Mouse (Mus musculus): ENCODE data around the gene Ptprj. TPM values are rescaled to one million over a fixed set of nuclear protein-coding genes. Genes with fewer than 3 reads are reported as not detected.

The Ptprj gene
- polyA plus RNA-seq, 1 experiment from 2014 or later, result 2.9 TPM

GRCm38 (mm10) chr2:90613006-90613405 is 32.6 kb upstream of the Ptprj start:
- Histone ChIP-seq H3K36me3 (ENCODE audit: control insufficient read depth, insufficient read depth, low read length) (no peaks in the 10 kb centered on the region), H3K9me3 (ENCODE audit: control insufficient read depth, low read length) (no peaks in the 10 kb centered on the region), H3K4me1 (replicated peaks; ENCODE audit: control insufficient read depth, insufficient read depth, low read length) (no peaks in the 10 kb centered on the region), H3K27me3 (ENCODE audit: control insufficient read depth, insufficient read depth, low read length) (no peaks in the 10 kb centered on the region), H3K9ac (ENCODE audit: low read depth, low read length) (no peak overlapping the region), H3K27ac (ENCODE audit: low read depth, low read length) (no peak overlapping the region), H3K4me2 (replicated peaks; ENCODE audit: low read depth, low read length) (no peak overlapping the region), H3K4me3 (ENCODE audit: low read depth, low read length) (no peak overlapping the region)
- 89% methylated on average over 2 of the region's 2 CpGs for WGBS
- DNase-seq (ENCODE audit: low spot score), result no peak
- no peak for ATAC-seq (ENCODE audit: low FRiP score)

DNA sequence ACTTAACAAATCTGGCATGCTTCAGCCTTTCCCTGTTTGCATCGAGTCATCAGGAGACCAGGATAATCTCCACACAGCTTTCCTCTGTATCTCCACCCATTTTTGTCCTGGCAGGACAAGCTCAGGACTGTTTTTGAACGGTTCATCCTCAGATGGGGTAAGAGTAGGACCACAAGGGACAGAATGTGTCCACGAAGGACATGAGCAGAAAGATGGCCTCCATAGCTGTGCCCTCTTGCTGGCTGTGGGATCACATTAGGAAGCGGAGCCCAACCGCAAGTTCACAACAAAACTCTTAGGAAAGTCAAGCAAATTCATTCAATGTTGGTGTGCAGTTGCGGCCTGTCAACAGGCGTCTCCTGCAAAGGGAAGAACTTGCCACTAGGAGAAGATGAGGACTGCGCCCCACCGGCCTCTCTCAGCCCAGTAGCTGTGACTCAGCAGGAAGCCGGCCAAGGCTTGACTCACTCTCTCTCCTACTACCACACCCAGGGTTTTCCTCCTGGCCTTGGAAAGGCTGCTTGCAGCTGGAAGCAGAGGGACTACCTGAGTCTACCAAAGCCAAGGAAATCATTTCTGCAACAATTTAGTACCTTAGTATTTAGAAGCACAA is 31.6 kb upstream of the Ptprj start:
- 91% methylated on average over 10 of the region's 10 CpGs for WGBS
- H3K27ac ChIP-seq (ENCODE audit: low read depth, low read length), result no peak overlapping the region
- no peaks in the 10 kb centered on the region for H3K9me3 ChIP-seq (ENCODE audit: control insufficient read depth, low read length)
- no peaks in the 10 kb centered on the region for H3K27me3 ChIP-seq (ENCODE audit: control insufficient read depth, insufficient read depth, low read length)
- H3K4me1 ChIP-seq (replicated peaks; ENCODE audit: control insufficient read depth, insufficient read depth, low read length), result no peaks in the 10 kb centered on the region
- ATAC-seq (ENCODE audit: low FRiP score), result no peak
- no peaks in the 10 kb centered on the region for H3K36me3 ChIP-seq (ENCODE audit: control insufficient read depth, insufficient read depth, low read length)
- no peak overlapping the region for H3K4me3 ChIP-seq (ENCODE audit: low read depth, low read length)
- no peak overlapping the region for H3K4me2 ChIP-seq (replicated peaks; ENCODE audit: low read depth, low read length)
- no peak for DNase-seq (ENCODE audit: low spot score)
- no peak overlapping the region for H3K9ac ChIP-seq (ENCODE audit: low read depth, low read length)

GRCm38 (mm10) chr2:90601056-90601455 is 20.6 kb upstream of the Ptprj start:
- Histone ChIP-seq H3K4me3 (ENCODE audit: low read depth, low read length) (no peak overlapping the region), H3K4me2 (replicated peaks; ENCODE audit: low read depth, low read length) (no peak overlapping the region), H3K9ac (ENCODE audit: low read depth, low read length) (no peak overlapping the region), H3K9me3 (ENCODE audit: control insufficient read depth, low read length) (no peaks in the 10 kb centered on the region), H3K27ac (ENCODE audit: low read depth, low read length) (no peak overlapping the region), H3K36me3 (ENCODE audit: control insufficient read depth, insufficient read depth, low read length) (no peaks in the 10 kb centered on the region), H3K27me3 (ENCODE audit: control insufficient read depth, insufficient read depth, low read length) (no peaks in the 10 kb centered on the region), H3K4me1 (replicated peaks; ENCODE audit: control insufficient read depth, insufficient read depth, low read length) (no peaks in the 10 kb centered on the region)
- ATAC-seq (ENCODE audit: low FRiP score) (no peak), DNase-seq (ENCODE audit: low spot score) (no peak)
- WGBS, result 97% methylated on average over 3 of the region's 3 CpGs

GRCm38 (mm10) chr2:90588141-90588540 is 7.7 kb upstream of the Ptprj start:
- DNase-seq (ENCODE audit: low spot score) (no peak), ATAC-seq (ENCODE audit: low FRiP score) (no peak)
- Histone ChIP-seq H3K36me3 (ENCODE audit: control insufficient read depth, insufficient read depth, low read length) (no peaks in the 10 kb centered on the region), H3K27ac (ENCODE audit: low read depth, low read length) (no peak overlapping the region), H3K9me3 (ENCODE audit: control insufficient read depth, low read length) (no peaks in the 10 kb centered on the region), H3K4me2 (replicated peaks; ENCODE audit: low read depth, low read length) (no peak overlapping the region), H3K4me3 (ENCODE audit: low read depth, low read length) (no peak overlapping the region), H3K9ac (ENCODE audit: low read depth, low read length) (no peak overlapping the region), H3K4me1 (replicated peaks; ENCODE audit: control insufficient read depth, insufficient read depth, low read length) (no peaks in the 10 kb centered on the region), H3K27me3 (ENCODE audit: control insufficient read depth, insufficient read depth, low read length) (no peaks in the 10 kb centered on the region)
- WGBS, result 84% methylated on average over 1 of the region's 1 CpGs

DNA sequence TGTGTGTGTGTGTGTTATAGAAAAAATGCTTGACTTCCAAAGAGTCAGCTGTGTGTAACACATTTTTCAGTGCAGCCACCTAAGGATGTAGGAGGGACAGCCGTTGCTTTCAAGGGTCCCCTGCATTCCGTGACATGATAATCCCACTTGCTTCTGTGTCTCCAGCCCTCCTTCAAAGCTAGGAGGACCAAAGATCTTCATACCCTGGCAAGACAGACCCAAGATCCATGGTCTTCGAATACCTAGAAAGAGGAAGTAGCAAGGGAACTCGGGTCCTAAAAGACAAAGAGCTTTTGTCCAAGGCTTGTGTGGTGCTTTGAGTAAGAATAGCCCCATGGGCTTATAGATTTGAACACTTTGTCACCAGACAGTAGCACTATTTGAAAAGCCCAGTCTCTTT is 4.1 kb upstream of the Ptprj start:
- Histone ChIP-seq H3K4me2 (replicated peaks; ENCODE audit: low read depth, low read length) (no peak overlapping the region), H3K4me3 (ENCODE audit: low read depth, low read length) (no peak overlapping the region), H3K4me1 (replicated peaks; ENCODE audit: control insufficient read depth, insufficient read depth, low read length) (no peaks in the 10 kb centered on the region), H3K27me3 (ENCODE audit: control insufficient read depth, insufficient read depth, low read length) (no peaks in the 10 kb centered on the region), H3K9me3 (ENCODE audit: control insufficient read depth, low read length) (no peaks in the 10 kb centered on the region), H3K27ac (ENCODE audit: low read depth, low read length) (no peak overlapping the region), H3K9ac (ENCODE audit: low read depth, low read length) (no peak overlapping the region), H3K36me3 (ENCODE audit: control insufficient read depth, insufficient read depth, low read length) (no peaks in the 10 kb centered on the region)
- no peak for ATAC-seq (ENCODE audit: low FRiP score)
- 63% methylated on average over 4 of the region's 4 CpGs for WGBS
- DNase-seq (ENCODE audit: low spot score), result no peak

DNA sequence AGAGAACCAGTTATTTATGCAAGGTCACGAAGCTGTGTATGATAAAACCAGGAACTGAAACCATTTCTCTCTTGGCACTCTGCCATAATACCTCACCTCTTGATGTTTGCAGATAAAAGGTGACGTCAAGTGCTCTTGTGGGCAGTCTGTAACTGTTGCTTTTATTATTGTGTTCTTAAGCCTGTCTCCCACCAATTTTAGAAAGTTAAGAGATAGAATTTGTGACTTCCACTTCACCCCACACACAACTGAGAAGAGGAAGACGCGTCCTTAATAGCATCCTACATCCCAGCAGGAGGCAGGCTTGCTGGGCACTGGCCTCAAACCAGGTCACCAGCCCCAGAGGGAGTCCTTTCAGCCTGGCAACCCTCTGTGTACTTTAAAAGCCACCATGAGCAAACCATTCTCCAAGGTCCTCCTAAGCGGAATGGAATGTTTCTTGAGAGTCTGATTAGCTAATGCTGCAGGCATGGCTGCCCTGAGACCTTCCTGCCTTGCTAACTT is 3.2 kb upstream of the Ptprj start:
- Histone ChIP-seq H3K9me3 (ENCODE audit: control insufficient read depth, low read length) (no peaks in the 10 kb centered on the region), H3K4me3 (ENCODE audit: low read depth, low read length) (no peak overlapping the region), H3K4me1 (replicated peaks; ENCODE audit: control insufficient read depth, insufficient read depth, low read length) (no peaks in the 10 kb centered on the region), H3K27ac (ENCODE audit: low read depth, low read length) (no peak overlapping the region), H3K27me3 (ENCODE audit: control insufficient read depth, insufficient read depth, low read length) (no peaks in the 10 kb centered on the region), H3K36me3 (ENCODE audit: control insufficient read depth, insufficient read depth, low read length) (no peaks in the 10 kb centered on the region), H3K9ac (ENCODE audit: low read depth, low read length) (no peak overlapping the region), H3K4me2 (replicated peaks; ENCODE audit: low read depth, low read length) (no peak overlapping the region)
- DNase-seq (ENCODE audit: low spot score) (no peak), ATAC-seq (ENCODE audit: low FRiP score) (no peak)
- WGBS, result 42% methylated on average over 5 of the region's 5 CpGs

GRCm38 (mm10) chr2:90582814-90583213 is 2.4 kb upstream of the Ptprj start:
- H3K27ac ChIP-seq (ENCODE audit: low read depth, low read length), result no peak overlapping the region
- no peaks in the 10 kb centered on the region for H3K27me3 ChIP-seq (ENCODE audit: control insufficient read depth, insufficient read depth, low read length)
- no peak overlapping the region for H3K9ac ChIP-seq (ENCODE audit: low read depth, low read length)
- no peak overlapping the region for H3K4me3 ChIP-seq (ENCODE audit: low read depth, low read length)
- no peaks in the 10 kb centered on the region for H3K4me1 ChIP-seq (replicated peaks; ENCODE audit: control insufficient read depth, insufficient read depth, low read length)
- H3K36me3 ChIP-seq (ENCODE audit: control insufficient read depth, insufficient read depth, low read length), result no peaks in the 10 kb centered on the region
- no peak overlapping the region for H3K4me2 ChIP-seq (replicated peaks; ENCODE audit: low read depth, low read length)
- H3K9me3 ChIP-seq (ENCODE audit: control insufficient read depth, low read length), result no peaks in the 10 kb centered on the region
- 73% methylated on average over 2 of the region's 2 CpGs for WGBS
- DNase-seq (ENCODE audit: low spot score) (no peak), ATAC-seq (ENCODE audit: low FRiP score) (no peak)

DNA sequence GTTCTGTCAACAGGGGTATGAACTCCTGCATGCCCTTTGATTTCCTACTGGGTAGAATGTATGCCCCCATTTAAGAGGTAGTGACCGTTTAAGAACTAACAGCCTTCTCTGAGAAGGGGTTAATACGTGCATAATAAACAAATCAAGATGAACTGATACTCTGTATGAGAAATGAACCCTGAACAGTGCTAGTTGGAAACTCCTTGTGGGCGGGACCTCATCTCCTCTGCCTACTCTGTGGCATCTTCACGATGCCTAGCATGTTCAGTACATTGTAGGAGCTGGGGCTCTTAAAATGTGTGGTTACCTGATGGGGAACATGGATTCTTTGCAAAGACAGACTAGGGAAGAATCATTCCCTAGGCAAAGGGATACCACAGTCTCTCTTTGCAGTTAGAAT is 1.9 kb upstream of the Ptprj start:
- Histone ChIP-seq H3K36me3 (ENCODE audit: control insufficient read depth, insufficient read depth, low read length) (no peaks in the 10 kb centered on the region), H3K4me3 (ENCODE audit: low read depth, low read length) (no peak overlapping the region), H3K9ac (ENCODE audit: low read depth, low read length) (no peak overlapping the region), H3K27me3 (ENCODE audit: control insufficient read depth, insufficient read depth, low read length) (no peaks in the 10 kb centered on the region), H3K27ac (ENCODE audit: low read depth, low read length) (no peak overlapping the region), H3K4me1 (replicated peaks; ENCODE audit: control insufficient read depth, insufficient read depth, low read length) (no peaks in the 10 kb centered on the region), H3K9me3 (ENCODE audit: control insufficient read depth, low read length) (no peaks in the 10 kb centered on the region), H3K4me2 (replicated peaks; ENCODE audit: low read depth, low read length) (no peak overlapping the region)
- WGBS, result 81% methylated on average over 4 of the region's 4 CpGs
- ATAC-seq (ENCODE audit: low FRiP score) (no peak), DNase-seq (ENCODE audit: low spot score) (no peak)

GRCm38 (mm10) chr2:90581796-90582125 is 1.3 kb upstream of the Ptprj start:
- 30% methylated on average over 1 of the region's 1 CpGs for WGBS
- no peaks in the 10 kb centered on the region for H3K4me1 ChIP-seq (replicated peaks; ENCODE audit: control insufficient read depth, insufficient read depth, low read length)
- no peaks in the 10 kb centered on the region for H3K9me3 ChIP-seq (ENCODE audit: control insufficient read depth, low read length)
- H3K4me3 ChIP-seq (ENCODE audit: low read depth, low read length), result no peak overlapping the region
- no peak overlapping the region for H3K4me2 ChIP-seq (replicated peaks; ENCODE audit: low read depth, low read length)
- no peaks in the 10 kb centered on the region for H3K36me3 ChIP-seq (ENCODE audit: control insufficient read depth, insufficient read depth, low read length)
- no peaks in the 10 kb centered on the region for H3K27me3 ChIP-seq (ENCODE audit: control insufficient read depth, insufficient read depth, low read length)
- DNase-seq (ENCODE audit: low spot score) (no peak), ATAC-seq (ENCODE audit: low FRiP score) (no peak)
- H3K9ac ChIP-seq (ENCODE audit: low read depth, low read length), result no peak overlapping the region
- no peak overlapping the region for H3K27ac ChIP-seq (ENCODE audit: low read depth, low read length)

All from hindbrain, embryonic 11.5 days (tissue).